Comparison of ENCODE assay signal across 8 mouse cellular contexts in genomic region chr11:100738749-100739148, GRCm38 (mm10). TPM values are rescaled to one million over a fixed set of nuclear protein-coding genes. Genes with fewer than 3 reads are reported as not detected.
DNase-seq lines count a peak whose midpoint lies in the region; ATAC-seq and TF ChIP-seq lines count a peak whose summit lies in the region.

No protein-coding gene starts in this region.

- H3K4me1 ChIP-seq in heart, embryonic 15.5 days (replicated peaks), result peaks cover 29% of the 10 kb centered on the region
- peaks cover 19% of the 10 kb centered on the region for H3K4me1 ChIP-seq in bone marrow macrophage, adult 2 months (ENCODE audit: control insufficient read depth, insufficient read depth, low read length)
- H3K4me1 ChIP-seq in hindbrain, embryonic 15.5 days (replicated peaks), result peaks cover 24% of the 10 kb centered on the region
- H3K4me1 ChIP-seq in midbrain, embryonic 13.5 days (replicated peaks), result peaks cover 27% of the 10 kb centered on the region

- no peak for DNase-seq in heart, adult 11 months
- no peak for DNase-seq in adrenal gland, postnatal 36 days
- DNase-seq in adrenal gland, adult 2 months, result no peak
- no peak for DNase-seq in lung, adult 18-20 months

- ATAC-seq in heart, embryonic 15.5 days (replicated peaks; ENCODE audit: insufficient number of reproducible peaks, insufficient read depth, low FRiP score, low read depth), result no peak
- ATAC-seq in hindbrain, embryonic 15.5 days (ENCODE audit: low FRiP score, low read depth), result no peak
- 0 out of 2 replicates have a peak, but pooled peaks have one; percentile 13 for ATAC-seq in midbrain, embryonic 13.5 days

- no peak for TF ChIP-seq POLR2A in bone marrow macrophage, adult 2 months (IDR thresholded peaks at IDR 0.05; ENCODE audit: borderline replicate concordance, low read depth, low read length)

- H3K36me3 ChIP-seq in heart, embryonic 15.5 days, result no peaks in the 10 kb centered on the region
- H3K36me3 ChIP-seq in hindbrain, embryonic 15.5 days, result peaks cover 11% of the 10 kb centered on the region; the same call in 1 of the 2 replicates
- peaks cover 16% of the 10 kb centered on the region for H3K36me3 ChIP-seq in midbrain, embryonic 13.5 days

- H3K9me3 ChIP-seq in heart, embryonic 15.5 days (replicated peaks), result no peaks in the 10 kb centered on the region
- H3K9me3 ChIP-seq in hindbrain, embryonic 15.5 days, result no peaks in the 10 kb centered on the region
- no peaks in the 10 kb centered on the region for H3K9me3 ChIP-seq in midbrain, embryonic 13.5 days

- peak overlapping the region; percentile 98 for H3K4me3 ChIP-seq in heart, embryonic 15.5 days
- peak overlapping the region; percentile 66; the same call in 1 of the 2 replicates for H3K4me3 ChIP-seq in bone marrow macrophage, adult 2 months (ENCODE audit: insufficient read depth, low read length)
- peak overlapping the region; percentile 88 for H3K4me3 ChIP-seq in hindbrain, embryonic 15.5 days
- H3K4me3 ChIP-seq in midbrain, embryonic 13.5 days (replicated peaks), result peak overlapping the region; percentile 84

- no peak for TF ChIP-seq CTCF in bone marrow macrophage, adult 2 months (IDR thresholded peaks at IDR 0.05; ENCODE audit: low read depth, low read length)

- H3K4me2 ChIP-seq in heart, embryonic 15.5 days, result peak overlapping the region; percentile 75
- H3K4me2 ChIP-seq in hindbrain, embryonic 15.5 days, result peak overlapping the region; percentile 62
- peak overlapping the region; percentile 59 for H3K4me2 ChIP-seq in midbrain, embryonic 13.5 days (replicated peaks)

- 0 out of 2 replicates have a peak, but pooled peaks cover 5% of the 10 kb centered on the region for H3K27me3 ChIP-seq in heart, embryonic 15.5 days
- H3K27me3 ChIP-seq in hindbrain, embryonic 15.5 days, result no peaks in the 10 kb centered on the region
- H3K27me3 ChIP-seq in midbrain, embryonic 13.5 days, result 0 out of 2 replicates have a peak, but pooled peaks cover 4% of the 10 kb centered on the region

- peak overlapping the region; percentile 49 for H3K9ac ChIP-seq in heart, embryonic 15.5 days
- H3K9ac ChIP-seq in hindbrain, embryonic 15.5 days, result peak overlapping the region; percentile 49; the same call in 1 of the 2 replicates
- peak overlapping the region; percentile 68 for H3K9ac ChIP-seq in midbrain, embryonic 13.5 days (replicated peaks)

- 14% methylated on average over 5 of the region's 5 CpGs for WGBS in heart, embryonic 15.5 days
- 16% methylated on average over 5 of the region's 5 CpGs for WGBS in hindbrain, embryonic 15.5 days
- 16% methylated on average over 5 of the region's 5 CpGs for WGBS in midbrain, embryonic 13.5 days

- peak overlapping the region; percentile 78; the same call in 1 of the 2 replicates for H3K27ac ChIP-seq in heart, embryonic 15.5 days
- H3K27ac ChIP-seq in bone marrow macrophage, adult 2 months (ENCODE audit: insufficient read depth, low read depth, low read length), result no peak overlapping the region
- H3K27ac ChIP-seq in hindbrain, embryonic 15.5 days (replicated peaks), result peak overlapping the region; percentile 88
- peak overlapping the region; percentile 84; the same call in 1 of the 2 replicates for H3K27ac ChIP-seq in midbrain, embryonic 13.5 days

RNA-seq across cellular contexts. Expression of gene Rab5c, which starts 0.7 kb away (rescaled TPM):
- polyA plus RNA-seq in heart, embryonic 15.5 days (2015; fragmentation: Nextera tagmentation; extraction: Ambion mirVana), result 13.0 and 16.2 TPM in 2 replicates
- 269 and 300 TPM in 2 replicates for polyA plus RNA-seq in bone marrow macrophage, adult 2 months (2012; ENCODE audit: insufficient read depth, insufficient read length, missing spikeins)
- polyA plus RNA-seq in hindbrain, embryonic 15.5 days (2015; fragmentation: Nextera tagmentation; extraction: Ambion mirVana), result 42.0 and 42.4 TPM in 2 replicates
- polyA plus RNA-seq in midbrain, embryonic 13.5 days (2015; fragmentation: Nextera tagmentation; extraction: Ambion mirVana), result 27.4 and 29.5 TPM in 2 replicates
- total RNA-seq in adrenal gland, postnatal 36 days (2021), result 100 to 1,000 TPM; 172 to 187 TPM
- 100 to 1,000 TPM; 191 to 196 TPM for total RNA-seq in adrenal gland, adult 2 months (2021)
- polyA plus RNA-seq in adrenal gland, adult 2 months (2012; rRNA removed), result 201 and 238 TPM in 2 replicates

RNA-seq across cellular contexts. Expression of gene Kcnh4, which starts 21.0 kb away (rescaled TPM):
- 0.10 TPM in 1 of 2 replicates, not detected in the other for polyA plus RNA-seq in heart, embryonic 15.5 days (2015; fragmentation: Nextera tagmentation; extraction: Ambion mirVana)
- polyA plus RNA-seq in bone marrow macrophage, adult 2 months (2012; ENCODE audit: insufficient read depth, insufficient read length, missing spikeins), result not detected in 2 replicates
- polyA plus RNA-seq in hindbrain, embryonic 15.5 days (2015; fragmentation: Nextera tagmentation; extraction: Ambion mirVana), result 8.8 and 10.3 TPM in 2 replicates
- polyA plus RNA-seq in midbrain, embryonic 13.5 days (2015; fragmentation: Nextera tagmentation; extraction: Ambion mirVana), result 8.4 and 8.5 TPM in 2 replicates
- under 1 TPM; 0.10 to 0.13 TPM for total RNA-seq in adrenal gland, postnatal 36 days (2021)
- under 1 TPM; 0.28 to 0.32 TPM for total RNA-seq in adrenal gland, adult 2 months (2021)
- 0.45 and 0.57 TPM in 2 replicates for polyA plus RNA-seq in adrenal gland, adult 2 months (2012; rRNA removed)

RNA-seq across cellular contexts. Expression of gene Hcrt, which starts 24.0 kb away (rescaled TPM):
- not detected in 2 replicates for polyA plus RNA-seq in heart, embryonic 15.5 days (2015; fragmentation: Nextera tagmentation; extraction: Ambion mirVana)
- polyA plus RNA-seq in bone marrow macrophage, adult 2 months (2012; ENCODE audit: insufficient read depth, insufficient read length, missing spikeins), result not detected in 2 replicates
- 0.38 and 1.3 TPM in 2 replicates for polyA plus RNA-seq in hindbrain, embryonic 15.5 days (2015; fragmentation: Nextera tagmentation; extraction: Ambion mirVana)
- polyA plus RNA-seq in midbrain, embryonic 13.5 days (2015; fragmentation: Nextera tagmentation; extraction: Ambion mirVana), result 0.30 TPM in 1 of 2 replicates, not detected in the other
- not detected for total RNA-seq in adrenal gland, postnatal 36 days (2021)
- total RNA-seq in adrenal gland, adult 2 months (2021), result not detected
- not detected in 2 replicates for polyA plus RNA-seq in adrenal gland, adult 2 months (2012; rRNA removed)

RNA-seq across cellular contexts. Expression of gene Hspb9, which starts 25.1 kb away (rescaled TPM):
- polyA plus RNA-seq in heart, embryonic 15.5 days (2015; fragmentation: Nextera tagmentation; extraction: Ambion mirVana), result not detected in 2 replicates
- not detected in 2 replicates for polyA plus RNA-seq in bone marrow macrophage, adult 2 months (2012; ENCODE audit: insufficient read depth, insufficient read length, missing spikeins)
- polyA plus RNA-seq in hindbrain, embryonic 15.5 days (2015; fragmentation: Nextera tagmentation; extraction: Ambion mirVana), result 0.25 and 0.35 TPM in 2 replicates
- 0.26 TPM in 1 of 2 replicates, not detected in the other for polyA plus RNA-seq in midbrain, embryonic 13.5 days (2015; fragmentation: Nextera tagmentation; extraction: Ambion mirVana)
- total RNA-seq in adrenal gland, postnatal 36 days (2021), result not detected
- not detected for total RNA-seq in adrenal gland, adult 2 months (2021)
- polyA plus RNA-seq in adrenal gland, adult 2 months (2012; rRNA removed), result not detected in 2 replicates

RNA-seq across cellular contexts. Expression of gene Kat2a, which starts 26.5 kb away (rescaled TPM):
- 26.5 and 36.7 TPM in 2 replicates for polyA plus RNA-seq in heart, embryonic 15.5 days (2015; fragmentation: Nextera tagmentation; extraction: Ambion mirVana)
- 18.8 and 18.9 TPM in 2 replicates for polyA plus RNA-seq in bone marrow macrophage, adult 2 months (2012; ENCODE audit: insufficient read depth, insufficient read length, missing spikeins)
- polyA plus RNA-seq in hindbrain, embryonic 15.5 days (2015; fragmentation: Nextera tagmentation; extraction: Ambion mirVana), result 67.2 and 74.0 TPM in 2 replicates
- 44.5 and 47.7 TPM in 2 replicates for polyA plus RNA-seq in midbrain, embryonic 13.5 days (2015; fragmentation: Nextera tagmentation; extraction: Ambion mirVana)
- total RNA-seq in adrenal gland, postnatal 36 days (2021), result 10 to 100 TPM; 44.5 to 45.5 TPM
- 10 to 100 TPM; 42.5 to 42.6 TPM for total RNA-seq in adrenal gland, adult 2 months (2021)
- polyA plus RNA-seq in adrenal gland, adult 2 months (2012; rRNA removed), result 73.5 and 85.1 TPM in 2 replicates
